Mouse (Mus musculus): ENCODE data around the gene Serpina11.

Serpina11 gene

GRCm38 (mm10) chr12:103989857-103990256, at the start of gene Serpina11:
Serpina11 (minus strand) TSS chr12:103989957.
- DNase-seq, result no peak

DNA sequence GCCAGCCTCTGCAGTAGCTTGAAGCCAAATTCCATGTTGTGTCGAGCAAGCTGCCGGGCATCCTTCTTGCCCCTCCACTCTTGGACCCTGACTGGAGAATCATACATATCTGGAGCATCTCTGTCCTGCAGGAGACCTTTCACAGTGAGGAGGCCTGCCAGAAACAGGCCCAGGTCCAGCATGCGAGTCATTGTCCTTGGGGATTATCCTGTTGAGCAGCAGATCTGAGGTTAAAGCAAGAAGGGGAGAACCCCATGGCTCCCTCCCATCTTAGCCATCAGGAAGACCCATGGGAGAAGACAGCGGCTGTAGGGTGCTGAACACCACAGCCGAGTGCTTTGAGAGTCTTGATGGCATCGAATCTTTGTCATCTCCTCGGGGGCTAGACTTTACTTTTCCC, 48.4 kb upstream of the Serpina11 start:
- no peak for DNase-seq

DNA sequence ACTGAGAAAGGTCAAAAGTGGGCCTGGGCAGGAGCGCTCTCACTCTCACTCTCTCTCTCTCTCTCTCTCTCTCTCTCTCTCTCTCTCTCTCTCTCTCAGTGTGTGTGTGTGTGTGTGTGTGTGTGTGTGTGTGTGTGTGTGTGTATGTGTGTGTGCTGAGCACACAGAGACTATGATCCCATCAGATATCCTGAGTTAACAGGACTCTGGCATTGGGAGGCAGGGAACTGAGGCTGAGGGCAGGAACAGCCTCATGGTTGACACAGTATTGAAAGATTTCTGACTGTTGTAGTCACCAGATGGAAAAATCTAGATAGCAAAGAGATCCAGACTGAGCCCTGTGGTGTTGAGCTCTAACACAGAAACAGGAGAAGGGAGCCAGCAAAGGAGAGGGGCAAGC, 44.0 kb upstream of the Serpina11 start:
- DNase-seq, result no peak

- no peak for DNase-seq
Measured at GRCm38 (mm10) chr12:104029986-104030385, 40.2 kb upstream of the Serpina11 start.

DNA sequence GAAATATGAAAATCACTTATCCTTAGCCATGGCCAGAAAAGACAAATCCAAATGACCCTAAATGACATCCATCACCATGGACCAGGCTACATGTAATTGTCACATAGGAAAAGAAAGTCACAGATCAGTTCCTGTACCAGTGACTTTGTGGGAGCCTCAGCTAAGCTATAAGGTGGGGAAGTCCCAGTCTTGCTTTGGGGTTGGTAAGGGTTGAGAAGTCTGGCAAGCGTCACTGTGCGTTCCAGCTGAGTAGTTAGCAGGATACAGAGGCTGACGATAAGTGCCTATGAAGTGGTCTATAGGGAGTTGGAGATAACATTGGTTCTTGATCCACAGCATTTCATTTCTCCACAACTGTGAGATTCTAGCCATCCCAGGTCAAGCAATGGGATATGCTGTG, 25.5 kb upstream of the Serpina11 start:
- no peak for DNase-seq

DNA sequence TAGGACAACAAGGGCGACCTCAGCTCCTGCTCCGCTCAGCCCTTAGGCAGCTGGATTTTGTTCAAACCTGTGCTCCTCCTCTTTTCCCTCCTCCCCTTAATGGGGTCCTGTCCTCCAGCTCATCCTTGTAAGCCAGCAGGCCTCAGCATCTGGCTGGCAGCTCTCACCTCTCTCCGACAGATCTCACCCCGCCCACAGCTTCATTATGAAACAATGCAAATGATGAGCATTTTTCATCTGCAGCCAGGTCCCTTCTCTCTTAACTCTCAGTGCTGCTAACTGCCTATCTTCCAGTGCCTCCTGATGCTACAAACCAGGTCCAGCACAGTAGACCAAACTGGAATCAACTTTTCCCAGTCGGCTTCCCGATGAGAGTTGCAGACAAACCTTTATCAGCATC, 23.9 kb upstream of the Serpina11 start, which contains the start of gene Serpina9:
Serpina9 (minus strand) TSS at position 136 of the 400 bp plus-strand sequence.
- DNase-seq, result no peak

- DNase-seq, result no peak
Measured at GRCm38 (mm10) chr12:104004689-104005088, 14.9 kb upstream of the Serpina11 start.

DNA sequence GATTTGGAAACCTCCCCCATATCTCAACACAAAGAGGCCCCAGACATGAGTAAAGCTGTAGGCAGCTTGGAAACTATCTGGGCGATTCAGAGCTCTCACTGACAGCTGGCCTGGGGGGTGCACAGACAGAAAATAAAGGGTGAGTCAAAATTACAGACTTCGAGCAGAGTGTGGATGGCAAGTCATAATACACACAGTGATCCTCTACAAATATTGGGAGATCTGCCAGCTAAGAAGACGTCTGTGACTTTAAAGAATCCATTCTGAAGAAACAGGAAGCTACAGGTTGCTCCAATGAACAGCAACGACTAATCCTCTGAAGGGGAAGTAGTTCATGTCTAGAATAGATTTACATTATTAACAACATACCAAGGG, 13.5 kb upstream of the Serpina11 start:
- no peak for DNase-seq

- peak; percentile 33 for DNase-seq
Measured at GRCm38 (mm10) chr12:104002569-104003237, 12.9 kb upstream of the Serpina11 start.

GRCm38 (mm10) chr12:104000594-104000993, 10.8 kb upstream of the Serpina11 start:
- no peak for DNase-seq

- no peak for DNase-seq
Measured at GRCm38 (mm10) chr12:103999611-104000010, 9.9 kb upstream of the Serpina11 start.

- DNase-seq, result no peak
Measured at GRCm38 (mm10) chr12:103996513-103996912, 6.8 kb upstream of the Serpina11 start.

GRCm38 (mm10) chr12:103995292-103996072, 5.7 kb upstream of the Serpina11 start:
- DNase-seq, result peak; percentile 35

- no peak for DNase-seq
Measured at GRCm38 (mm10) chr12:103992945-103993344, 3.2 kb upstream of the Serpina11 start.

GRCm38 (mm10) chr12:103989514-103989767, 316 bp downstream of the Serpina11 start:
- no peak for DNase-seq

DNA sequence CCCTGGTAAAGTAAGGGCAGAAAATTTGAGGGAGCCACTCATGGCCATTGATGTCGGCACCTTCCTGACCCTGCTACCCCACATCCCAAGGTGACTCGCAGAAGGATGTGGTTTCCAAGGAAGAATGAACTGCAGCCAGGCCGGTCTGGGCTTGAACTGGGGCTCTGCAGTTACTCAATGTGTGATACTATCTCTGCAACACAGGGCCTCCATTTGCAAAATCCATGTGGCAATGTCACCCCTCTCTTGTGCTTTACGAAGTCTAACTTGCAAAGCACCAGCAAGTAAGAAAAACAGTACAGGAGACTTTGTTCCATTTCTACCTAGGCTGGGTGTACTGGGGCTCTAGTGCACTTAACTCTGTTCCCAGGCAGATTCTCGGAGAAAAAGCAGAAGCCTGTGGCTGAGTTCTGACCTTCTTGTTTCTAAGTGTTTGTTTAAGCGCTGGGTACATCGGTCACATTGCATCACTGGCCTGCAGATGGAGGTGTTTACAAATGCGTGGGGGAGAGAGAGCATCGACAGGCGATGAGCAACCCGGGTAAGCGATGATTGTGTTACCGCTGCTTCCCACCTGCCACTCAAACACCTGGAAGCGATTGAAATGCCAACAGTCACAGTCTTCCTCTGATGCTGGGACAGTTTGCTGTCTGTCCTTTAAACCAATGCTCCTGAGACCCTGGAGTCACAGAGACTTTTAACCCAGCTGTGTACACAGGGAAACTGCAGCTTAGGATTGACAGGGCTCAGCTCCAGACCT, 823 bp downstream of the Serpina11 start:
- no peak for DNase-seq

DNA sequence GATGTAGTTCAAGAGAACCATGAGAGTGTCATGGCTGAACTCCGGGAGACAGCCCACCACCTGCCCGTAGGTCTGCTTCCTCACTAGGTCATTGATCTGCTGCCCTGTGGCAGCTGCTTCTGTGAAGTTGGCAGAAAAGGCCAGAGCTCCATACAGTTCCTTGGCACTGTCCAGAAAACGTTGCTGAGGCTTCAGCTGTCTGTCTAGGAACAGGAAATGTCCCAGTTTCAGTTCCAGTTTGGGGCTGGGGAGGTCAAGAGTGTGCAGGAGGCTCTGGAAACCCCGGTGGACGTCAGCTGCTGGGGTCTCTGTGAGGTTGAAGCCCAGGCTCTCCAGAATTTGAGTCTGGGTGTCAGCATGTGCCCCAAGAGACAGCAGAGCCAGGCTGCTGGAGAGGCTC, 3.9 kb downstream of the Serpina11 start:
- DNase-seq, result no peak

GRCm38 (mm10) chr12:103984935-103985334, 4.8 kb downstream of the Serpina11 start:
- DNase-seq, result no peak

GRCm38 (mm10) chr12:103981646-103982360, 8.0 kb downstream of the Serpina11 start:
- DNase-seq, result no peak

DNA sequence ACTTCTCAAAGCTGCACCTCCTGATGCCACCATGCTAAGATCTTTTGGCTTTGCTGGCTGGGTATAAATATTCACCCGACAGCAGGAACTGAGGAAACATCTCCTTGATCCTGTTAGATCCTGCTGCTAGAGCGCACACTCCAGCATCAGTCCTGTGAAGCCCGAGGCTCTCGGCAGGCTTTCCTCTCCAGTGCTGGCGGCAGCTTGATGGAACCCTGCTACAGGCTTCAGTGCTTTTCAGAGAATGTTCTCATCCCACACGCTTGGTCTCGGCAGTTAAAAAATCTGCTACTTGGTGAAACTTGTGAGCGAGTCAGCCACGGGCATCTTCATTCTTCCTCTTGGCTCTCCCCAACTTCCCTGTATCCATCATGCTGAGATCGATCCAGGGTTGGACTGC, 11.5 kb downstream of the Serpina11 start:
- no peak for DNase-seq

GRCm38 (mm10) chr12:103977846-103978245, 11.9 kb downstream of the Serpina11 start:
- no peak for DNase-seq

DNA sequence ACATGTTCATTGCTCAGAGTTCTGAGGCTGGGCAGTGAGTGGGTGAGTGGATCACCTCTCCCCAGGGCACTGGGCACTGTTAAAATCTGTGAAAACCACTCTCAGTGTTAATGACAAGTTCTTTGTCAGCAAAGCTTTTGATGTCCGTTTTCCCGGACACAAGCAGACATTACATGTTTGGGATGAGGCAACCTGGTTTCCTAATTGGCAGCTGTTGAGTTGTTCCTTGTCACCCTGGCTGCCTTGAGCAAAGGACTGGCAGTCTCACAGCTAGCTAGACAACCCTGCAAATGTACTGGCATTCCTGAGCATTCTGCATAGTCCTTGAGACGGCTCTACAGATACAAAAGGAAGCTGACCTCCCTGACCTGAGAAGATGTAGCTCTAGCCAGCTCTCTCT, 12.7 kb downstream of the Serpina11 start:
- no peak for DNase-seq

DNA sequence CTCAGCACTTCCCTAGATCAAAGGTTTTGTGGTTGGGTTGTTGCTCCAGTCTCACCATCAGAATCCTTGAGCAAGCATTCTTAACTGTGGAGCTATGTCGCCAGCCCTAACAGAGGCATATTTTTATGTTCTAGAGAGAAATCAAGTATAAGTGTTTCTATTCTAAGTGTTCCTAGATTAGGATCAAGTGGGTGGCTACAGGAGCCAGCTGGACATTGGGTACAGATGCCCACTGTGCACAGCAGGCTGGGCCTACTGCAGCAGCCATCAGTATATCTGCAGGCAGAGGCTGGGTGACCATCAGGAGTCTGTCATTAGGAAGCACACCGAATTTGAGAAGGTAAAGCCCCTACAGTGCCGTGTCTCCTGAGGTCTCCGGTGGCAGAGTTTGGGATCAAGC, 18.7 kb downstream of the Serpina11 start:
- no peak for DNase-seq

Measured in kidney, adult 11 months (tissue).